Mouse (Mus musculus) spleen, adult 12 weeks (tissue): ENCODE measurements around the gene Cx3cl1.

Source experiments
- DNase-seq: peaks from one replicate; pipeline ENCODE4 v3.0.0; 2022; ENCODE audit warnings: low spot score

Cx3cl1 gene

GRCm38 (mm10) chr8:94801293-94802095 lies 29.7 kb downstream of the Cx3cl1 start:
- no peak for DNase-seq

- DNase-seq = no peak
Measured at GRCm38 (mm10) chr8:94802375-94802774, 30.6 kb downstream of the Cx3cl1 start.

- no peak for DNase-seq
Measured at GRCm38 (mm10) chr8:94803551-94803950, 31.7 kb downstream of the Cx3cl1 start.

- DNase-seq = no peak
Measured at GRCm38 (mm10) chr8:94804546-94805340, 32.9 kb downstream of the Cx3cl1 start.

- no peak for DNase-seq
Measured at GRCm38 (mm10) chr8:94805811-94806210, 34.0 kb downstream of the Cx3cl1 start.

GRCm38 (mm10) chr8:94807506-94807905 lies 35.7 kb downstream of the Cx3cl1 start:
- DNase-seq = no peak

- DNase-seq = no peak
Measured at GRCm38 (mm10) chr8:94808372-94808771, 36.6 kb downstream of the Cx3cl1 start.

- no peak for DNase-seq
Measured at GRCm38 (mm10) chr8:94810153-94810552, 38.3 kb downstream of the Cx3cl1 start, which contains the start of gene Ccl17. TSS of gene Ccl17 (plus strand) at chr8:94810453.

- no peak for DNase-seq
Measured at GRCm38 (mm10) chr8:94810855-94811254, 39.0 kb downstream of the Cx3cl1 start.

GRCm38 (mm10) chr8:94811654-94812053 lies 39.8 kb downstream of the Cx3cl1 start:
- DNase-seq = no peak

- peak; percentile 77 for DNase-seq
Measured at GRCm38 (mm10) chr8:94812645-94813098, 40.9 kb downstream of the Cx3cl1 start.

GRCm38 (mm10) chr8:94814556-94814955 lies 42.7 kb downstream of the Cx3cl1 start:
- DNase-seq = no peak

- DNase-seq = no peak
Measured at GRCm38 (mm10) chr8:94817933-94818332, 46.1 kb downstream of the Cx3cl1 start.

- no peak for DNase-seq
Measured at GRCm38 (mm10) chr8:94819671-94820179, 47.9 kb downstream of the Cx3cl1 start.

GRCm38 (mm10) chr8:94820553-94820952 lies 48.7 kb downstream of the Cx3cl1 start:
- no peak for DNase-seq

GRCm38 (mm10) chr8:94821381-94821780 lies 49.6 kb downstream of the Cx3cl1 start:
- DNase-seq = no peak

- DNase-seq = peak; percentile 52
Measured at GRCm38 (mm10) chr8:94822637-94823560, 51.1 kb downstream of the Cx3cl1 start.

- DNase-seq = no peak
Measured at GRCm38 (mm10) chr8:94825170-94825569, 53.4 kb downstream of the Cx3cl1 start.

- DNase-seq = no peak
Measured at GRCm38 (mm10) chr8:94826210-94826609, 54.4 kb downstream of the Cx3cl1 start.

GRCm38 (mm10) chr8:94828284-94828683 lies 56.5 kb downstream of the Cx3cl1 start:
- DNase-seq = no peak
